Mouse (Mus musculus) liver, embryonic 14.5 days (tissue): Measurements from ENCODE around the gene Adam12. TPM values are rescaled to one million over a fixed set of nuclear protein-coding genes. Genes with fewer than 3 reads are reported as not detected.

Experiments
- ATAC-seq: fragments of 200-750 bp; cut with Nextera tagmentation; 2 replicates; pipeline ENCODE4 v1.8.0; 2017; ENCODE audit warnings: moderate number of reproducible peaks, mild to moderate bottlenecking, moderate library complexity; ENCODE audit not compliant: insufficient read depth
- DNase-seq, 3 experiments: peaks; one replicate each; pipeline ENCODE4 v3.0.0-alpha.2; 2012 to 2013; ENCODE audit warnings: low read depth in 3 of 3, low spot score in 3 of 3
- H3K27ac ChIP-seq: fragments of 300-500 bp; sonication (generic); 2 replicates; pipeline ENCODE4 v1.5.1; 2014; ENCODE audit warnings: moderate library complexity, mild to moderate bottlenecking, control low read depth, inconsistent platforms
- H3K27me3 ChIP-seq: fragments of 300-500 bp; sonication (generic); 2 replicates; pipeline ENCODE4 v1.6.1; 2014; ENCODE audit warnings: mild to moderate bottlenecking, low read length, moderate library complexity; ENCODE audit not compliant: control insufficient read depth, insufficient read depth
- H3K36me3 ChIP-seq: fragments of 300-500 bp; sonication (generic); replicated peaks from 2 replicates; pipeline ENCODE4 v1.6.1; 2014; ENCODE audit warnings: low read depth; ENCODE audit not compliant: control insufficient read depth, insufficient read depth
- H3K4me1 ChIP-seq, 2 experiments: fragments of 200-500 bp in 1 of 2; fragments of 300-500 bp in 1 of 2; sonication (generic) in 1 of 2; replicated peaks; 2 replicates each; pipeline ENCODE4 v1.6.1; 2012 to 2014; ENCODE audit warnings: antibody characterized with exemption in 1 of 2, inconsistent platforms in 1 of 2, low read length in 1 of 2; ENCODE audit not compliant: control insufficient read depth in 2 of 2, insufficient read depth in 2 of 2
- H3K4me2 ChIP-seq: fragments of 300-500 bp; sonication (generic); 2 replicates; pipeline ENCODE4 v1.6.1; 2014; ENCODE audit warnings: low read depth, mild to moderate bottlenecking, control low read depth, moderate library complexity
- H3K4me3 ChIP-seq, 2 experiments: fragments of 200-500 bp in 1 of 2; fragments of 300-500 bp in 1 of 2; sonication (generic) in 1 of 2; 2 replicates each; pipeline ENCODE4 v1.5.1; 2012 to 2014; ENCODE audit warnings: low read depth in 2 of 2, low read length in 2 of 2, mild to moderate bottlenecking in 2 of 2, control low read depth in 1 of 2, inconsistent platforms in 1 of 2, moderate library complexity in 1 of 2; ENCODE audit not compliant: insufficient read depth in 1 of 2
- H3K9ac ChIP-seq: fragments of 300-500 bp; sonication (generic); replicated peaks from 2 replicates; pipeline ENCODE4 v1.6.1; 2014; ENCODE audit warnings: mild to moderate bottlenecking, control low read depth, moderate library complexity
- H3K9me3 ChIP-seq: fragments of 300-500 bp; sonication (generic); 2 replicates; pipeline ENCODE4 v1.6.1; 2016; ENCODE audit warnings: low read length, mixed read lengths; ENCODE audit not compliant: control insufficient read depth
- CTCF ChIP-seq: IDR thresholded peaks from 2 replicates; pipeline ENCODE4 v1.5.1; 2016; ENCODE audit warnings: antibody characterized with exemption, low read depth, control low read depth
- EP300 ChIP-seq: IDR thresholded peaks from 2 replicates; pipeline ENCODE4 v1.6.1; 2016; ENCODE audit warnings: antibody characterized with exemption, low read depth
- WGBS: fragments of 180-500 bp; shearing (Covaris S2); extraction: QIAGEN DNeasy Blood & Tissue Kit; methylation state at CpG from one replicate; pipeline ENCODE4 v1.1.7; 2014; ENCODE audit not compliant: insufficient replicate concordance; 5-methylcytosine and 5-hydroxymethylcytosine counted together
- polyA plus RNA-seq, 2 experiments: library from polyadenylated mRNA; depleted of rRNA in 1 of 2; stranded (reverse) in 1 of 2; unstranded in 1 of 2; fragments of >200 nt; fragmentation: Nextera tagmentation in 1 of 2; extraction: Ambion mirVana in 1 of 2; gene quantifications; 2 replicates each; pipeline versions ENCODE4 v1.2.1 to v1.2.3; 2012 to 2014

Gene Adam12
- polyA plus RNA-seq, 2 experiments, result 1.9 TPM

DNA sequence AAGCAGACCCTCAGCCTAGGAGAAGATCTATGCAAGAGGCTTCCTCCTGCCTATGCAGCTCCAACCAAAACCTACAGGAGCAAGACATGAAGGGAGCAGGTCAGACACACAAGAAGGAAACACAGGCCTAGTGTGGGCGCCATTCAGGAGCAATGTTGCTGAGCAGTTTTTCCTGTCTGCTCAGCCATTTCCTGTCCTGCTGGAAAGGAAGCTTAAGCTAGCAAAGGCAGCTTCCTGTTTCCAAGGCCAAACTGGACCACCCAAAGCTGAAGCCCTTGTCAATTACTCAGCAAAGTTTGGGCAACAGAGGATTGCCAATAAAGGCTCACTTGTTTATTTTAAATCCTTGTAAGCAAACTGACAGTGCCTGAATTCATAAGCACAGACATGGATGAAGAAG, 10.8 kb upstream of the Adam12 start:
- Histone ChIP-seq H3K27ac (no peak overlapping the region), H3K4me1 (no peaks in the 10 kb centered on the region), H3K27me3 (no peaks in the 10 kb centered on the region), H3K4me2 (no peak overlapping the region), H3K4me3 (no peak overlapping the region), H3K9me3 (no peaks in the 10 kb centered on the region), H3K9ac (no peak overlapping the region), H3K36me3 (no peaks in the 10 kb centered on the region)
- 48% methylated on average over 1 of the region's 1 CpGs for WGBS
- TF ChIP-seq CTCF (no peak), EP300 (no peak)
- ATAC-seq (no peak), DNase-seq (no peak)

DNA sequence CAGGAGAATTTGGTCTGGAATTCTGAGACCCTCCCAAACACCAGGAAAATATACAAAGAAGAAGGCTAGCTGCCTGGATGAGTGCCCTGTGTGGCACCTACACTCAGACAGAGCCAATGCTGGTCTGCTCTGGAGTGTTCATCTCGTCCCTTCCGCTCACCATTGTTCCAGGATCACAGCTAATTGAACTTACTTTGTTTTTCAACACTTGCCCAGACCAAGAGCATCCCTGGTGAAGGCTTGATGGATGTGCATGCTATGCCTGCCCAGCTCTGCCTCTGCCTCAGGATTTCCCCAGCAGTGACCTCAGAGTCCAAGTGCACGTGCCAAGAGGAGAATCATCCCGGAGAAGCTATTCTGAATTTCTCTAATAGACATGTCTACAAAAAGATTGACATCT, 9.3 kb upstream of the Adam12 start:
- Histone ChIP-seq H3K4me1 (no peaks in the 10 kb centered on the region), H3K27ac (no peak overlapping the region), H3K9me3 (no peaks in the 10 kb centered on the region), H3K9ac (no peak overlapping the region), H3K27me3 (no peaks in the 10 kb centered on the region), H3K36me3 (no peaks in the 10 kb centered on the region), H3K4me3 (no peak overlapping the region), H3K4me2 (no peak overlapping the region)
- WGBS, result 83% methylated on average over 4 of the region's 4 CpGs
- DNase-seq (no peak), ATAC-seq (no peak)
- TF ChIP-seq EP300 (no peak), CTCF (no peak)

DNA sequence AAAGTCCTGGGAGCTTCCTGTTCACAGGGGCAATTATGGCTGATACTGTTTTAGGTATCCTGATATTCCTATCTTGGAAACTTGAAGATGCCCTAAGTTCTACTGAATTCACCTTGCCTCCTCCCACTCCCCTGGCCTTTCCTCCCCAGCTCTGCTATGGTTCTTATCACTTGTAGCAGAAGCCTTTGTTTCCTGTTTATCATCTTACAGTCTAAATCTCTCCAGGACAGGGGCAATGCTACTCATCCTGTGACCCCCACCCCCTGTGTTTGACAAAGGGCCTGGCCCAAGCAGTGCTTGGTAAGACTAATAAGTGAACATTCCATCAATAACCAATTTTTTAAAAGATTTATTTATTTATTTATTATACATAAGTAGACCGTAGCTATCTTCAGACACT, 8.6 kb upstream of the Adam12 start:
- ATAC-seq (no peak), DNase-seq (no peak)
- no peaks in the 10 kb centered on the region for H3K27me3 ChIP-seq
- H3K9ac ChIP-seq, result no peak overlapping the region
- TF ChIP-seq EP300 (no peak), CTCF (no peak)
- no peak overlapping the region for H3K4me2 ChIP-seq
- no peak overlapping the region for H3K27ac ChIP-seq
- no peaks in the 10 kb centered on the region for H3K9me3 ChIP-seq
- no peak overlapping the region for H3K4me3 ChIP-seq
- no peaks in the 10 kb centered on the region for H3K4me1 ChIP-seq
- H3K36me3 ChIP-seq, result no peaks in the 10 kb centered on the region
- WGBS, result 51% methylated on average over 1 of the region's 1 CpGs

DNA sequence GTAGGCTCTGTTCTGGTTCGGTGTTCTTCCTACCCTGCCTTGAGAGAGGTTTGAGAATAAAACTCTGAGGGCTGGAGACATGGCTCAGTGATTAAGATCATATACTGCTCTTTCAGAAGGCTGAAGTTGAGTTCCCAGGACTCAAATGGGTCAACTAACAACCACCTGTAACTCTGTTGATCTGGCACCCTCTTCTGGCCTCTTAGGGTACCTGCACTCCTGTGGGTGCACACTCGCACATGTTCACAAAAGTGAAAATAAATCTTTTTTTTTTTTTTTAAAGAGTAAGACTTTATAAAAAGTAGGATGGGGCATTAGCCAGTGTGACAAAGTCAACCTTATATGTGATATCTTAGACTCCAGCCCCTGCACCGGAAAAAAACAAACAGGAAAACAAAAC, 6.9 kb upstream of the Adam12 start:
- no peak overlapping the region for H3K9ac ChIP-seq
- no peaks in the 10 kb centered on the region for H3K27me3 ChIP-seq
- H3K4me1 ChIP-seq, result no peaks in the 10 kb centered on the region
- H3K4me2 ChIP-seq, result no peak overlapping the region
- ATAC-seq (no peak), DNase-seq (no peak)
- H3K9me3 ChIP-seq, result no peaks in the 10 kb centered on the region
- WGBS, result 83% methylated on average over 3 of the region's 3 CpGs
- H3K27ac ChIP-seq, result no peak overlapping the region
- H3K36me3 ChIP-seq, result no peaks in the 10 kb centered on the region
- no peak overlapping the region for H3K4me3 ChIP-seq
- TF ChIP-seq CTCF (no peak), EP300 (no peak)

DNA sequence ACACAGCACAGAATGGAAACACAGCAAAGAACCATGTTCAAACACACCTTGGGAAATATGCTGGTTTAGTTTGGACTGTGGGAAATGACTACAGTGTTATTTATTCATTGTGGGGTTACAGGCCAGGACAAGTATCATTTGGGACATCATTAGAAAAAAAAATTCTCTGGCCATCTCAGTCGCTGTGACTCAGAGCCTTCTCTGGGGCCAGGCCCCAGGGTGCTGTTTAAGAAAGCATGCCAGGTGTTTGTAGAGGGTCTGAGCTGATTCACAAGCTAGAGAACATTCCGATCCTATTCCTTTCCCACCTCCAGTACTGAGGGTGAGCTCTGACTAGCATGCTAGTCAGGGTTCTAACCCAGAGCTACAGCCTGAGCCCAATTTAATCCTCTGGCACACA, 5.4 kb upstream of the Adam12 start:
- H3K27ac ChIP-seq, result no peak overlapping the region
- DNase-seq (no peak), ATAC-seq (no peak)
- H3K27me3 ChIP-seq, result no peaks in the 10 kb centered on the region
- no peak for TF ChIP-seq CTCF
- TF ChIP-seq EP300, result no peak
- no peak overlapping the region for H3K4me3 ChIP-seq
- WGBS, result 57% methylated on average over 2 of the region's 2 CpGs
- no peaks in the 10 kb centered on the region for H3K9me3 ChIP-seq
- H3K4me1 ChIP-seq, result no peaks in the 10 kb centered on the region
- no peak overlapping the region for H3K4me2 ChIP-seq
- H3K9ac ChIP-seq, result no peak overlapping the region
- H3K36me3 ChIP-seq, result no peaks in the 10 kb centered on the region

DNA sequence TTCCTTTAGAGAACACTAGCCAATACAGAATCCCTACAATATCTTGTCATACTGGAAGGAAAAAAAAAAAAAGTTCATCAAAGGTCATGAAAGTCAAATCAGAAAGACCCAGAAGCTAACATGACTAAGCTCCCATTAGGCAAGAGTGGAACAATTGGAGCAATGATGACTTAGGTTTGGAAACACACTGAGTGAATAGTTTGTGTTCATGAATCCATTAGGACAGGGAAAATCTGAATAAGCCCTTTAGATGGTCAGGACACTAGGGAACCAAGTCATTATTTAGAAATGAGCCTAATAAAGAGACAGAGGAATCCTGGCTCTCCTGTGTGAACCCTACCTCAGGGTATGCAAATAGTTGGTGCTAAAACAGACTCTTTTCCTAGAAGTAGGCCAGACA, 4.8 kb upstream of the Adam12 start:
- H3K4me3 ChIP-seq, result no peak overlapping the region
- H3K36me3 ChIP-seq, result no peaks in the 10 kb centered on the region
- no peaks in the 10 kb centered on the region for H3K4me1 ChIP-seq
- DNase-seq, result no peak
- no peak overlapping the region for H3K27ac ChIP-seq
- H3K9me3 ChIP-seq, result no peaks in the 10 kb centered on the region
- H3K9ac ChIP-seq, result no peak overlapping the region
- H3K27me3 ChIP-seq, result no peaks in the 10 kb centered on the region
- ATAC-seq, result no peak
- no peak overlapping the region for H3K4me2 ChIP-seq
- TF ChIP-seq EP300, result no peak
- no peak for TF ChIP-seq CTCF
